In the genomic region with DNA sequence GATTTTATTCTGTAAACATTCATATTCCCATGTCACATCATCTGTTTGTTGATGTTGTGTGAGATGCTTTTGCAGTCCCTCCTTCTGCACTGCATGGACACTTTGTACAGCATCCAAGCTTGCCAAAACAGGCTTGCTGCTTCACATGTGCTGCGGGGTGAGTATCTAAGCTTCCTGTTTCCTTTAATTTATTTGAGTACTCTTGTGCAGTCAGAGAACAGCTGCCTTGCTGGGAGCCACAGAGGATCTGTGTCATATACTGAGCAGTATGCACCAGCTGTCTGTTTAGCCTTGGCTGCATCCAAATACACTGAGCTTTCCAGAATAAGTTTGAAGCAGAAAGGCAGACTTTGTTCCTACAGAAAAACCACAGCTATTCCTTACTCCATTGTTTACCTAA, we compare ENCODE assay signal across 13 mouse cellular contexts.
DNase-seq lines count a peak whose midpoint lies in the region; ATAC-seq and TF ChIP-seq lines count a peak whose summit lies in the region.
"Had no signal": no experiment of that assay in that cellular context is flagged by ENCODE, and none has a peak within 500 bp of the region (broad histone marks: within the 10 kb centered on the region; RNA-seq: fewer than 3 reads in every experiment).

No protein-coding gene starts in this region.

- 45% methylated on average over 1 of the region's 1 CpGs for WGBS in embryonic facial prominence, embryonic 14.5 days
- WGBS in embryonic facial prominence, embryonic 10.5 days = 71% methylated on average over 1 of the region's 1 CpGs

- ATAC-seq in embryonic facial prominence, embryonic 14.5 days (ENCODE audit: low read depth) = peak; percentile 53; the same call in 1 of the 2 replicates
- ATAC-seq: activated CD4-positive, CD25-positive, alpha-beta regulatory T cell, adult 4 months had no signal

- no peaks in the 10 kb centered on the region for H3K27me3 ChIP-seq in embryonic facial prominence, embryonic 14.5 days (replicated peaks; ENCODE audit: control insufficient read depth, insufficient read depth, low read length)
- no peaks in the 10 kb centered on the region for H3K27me3 ChIP-seq in embryonic facial prominence, embryonic 10.5 days (replicated peaks; ENCODE audit: low read depth, poor library complexity, severe bottlenecking)

- H3K9me3 ChIP-seq in embryonic facial prominence, embryonic 14.5 days (ENCODE audit: control insufficient read depth, low read length) = no peaks in the 10 kb centered on the region
- no peaks in the 10 kb centered on the region for H3K9me3 ChIP-seq in embryonic facial prominence, embryonic 10.5 days

- DNase-seq in embryonic facial prominence, embryonic 14.5 days (ENCODE audit: low spot score) = peak; percentile 53
- DNase-seq in embryonic facial prominence, embryonic 10.5 days (ENCODE audit: low spot score) = no peak
- peak; percentile 15 to 29 for DNase-seq in layer of hippocampus, adult 2 months (ENCODE audit: low spot score in 2 of 2)
- DNase-seq in layer of hippocampus, postnatal 25 days (ENCODE audit: extremely low spot score in 1 of 2, low spot score in 1 of 2) = no peak
- peak; percentile 12 to 13 for DNase-seq in layer of hippocampus, postnatal 14 days (ENCODE audit: low spot score in 2 of 2)
- peak; percentile 10 for DNase-seq in right cerebral cortex, postnatal 14 days
- DNase-seq in T-cell, adult 2 months (ENCODE audit: low spot score) = no peak
- DNase-seq in cerebellum, adult 8-10 months = no peak
- DNase-seq: gastrocnemius, adult 2 months; lung, postnatal 4 days; thymus, postnatal 25 days had no signal

- H3K4me2 ChIP-seq in embryonic facial prominence, embryonic 14.5 days (ENCODE audit: low read depth, low read length) = no peak overlapping the region

- TF ChIP-seq CTCF in layer of hippocampus, adult 2 months (conservative IDR thresholded peaks at IDR 0.05) = no peak

- no peak overlapping the region for H3K9ac ChIP-seq in embryonic facial prominence, embryonic 14.5 days (ENCODE audit: low read depth, low read length)

- no peak overlapping the region for H3K27ac ChIP-seq in embryonic facial prominence, embryonic 14.5 days (replicated peaks; ENCODE audit: low read depth, low read length)
- H3K27ac ChIP-seq in embryonic facial prominence, embryonic 10.5 days (replicated peaks) = no peak overlapping the region
- no peak overlapping the region for H3K27ac ChIP-seq in layer of hippocampus, adult 2 months
- H3K27ac ChIP-seq: gastrocnemius, adult 2 months had no signal

- no peak overlapping the region for H3K4me3 ChIP-seq in embryonic facial prominence, embryonic 14.5 days (ENCODE audit: low read depth, low read length)
- H3K4me3 ChIP-seq in embryonic facial prominence, embryonic 10.5 days = no peak overlapping the region
- no peak overlapping the region for H3K4me3 ChIP-seq in layer of hippocampus, adult 2 months
- H3K4me3 ChIP-seq: gastrocnemius, adult 2 months; myocyte had no signal

- H3K36me3 ChIP-seq in embryonic facial prominence, embryonic 14.5 days (ENCODE audit: control insufficient read depth, insufficient read depth, low read length) = no peaks in the 10 kb centered on the region
- no peaks in the 10 kb centered on the region for H3K36me3 ChIP-seq in embryonic facial prominence, embryonic 10.5 days (replicated peaks)

- H3K4me1 ChIP-seq in embryonic facial prominence, embryonic 14.5 days (ENCODE audit: control insufficient read depth, insufficient read depth, low read length) = no peaks in the 10 kb centered on the region
- H3K4me1 ChIP-seq in embryonic facial prominence, embryonic 10.5 days = no peaks in the 10 kb centered on the region

Comparison
In these comparisons a context has a peak if more than half of its experiments do, and no peak if none do; other contexts are left out.
1. DNase-seq: peak in embryonic facial prominence, embryonic 14.5 days (single experiment), layer of hippocampus, adult 2 months (2 of 2), layer of hippocampus, postnatal 14 days (2 of 2) and right cerebral cortex, postnatal 14 days (single experiment); none in embryonic facial prominence, embryonic 10.5 days (single experiment), layer of hippocampus, postnatal 25 days (0 of 2), T-cell, adult 2 months (single experiment) and cerebellum, adult 8-10 months (single experiment).